Mouse (Mus musculus): ENCODE measurements around the gene Sergef.

Sergef gene

DNA sequence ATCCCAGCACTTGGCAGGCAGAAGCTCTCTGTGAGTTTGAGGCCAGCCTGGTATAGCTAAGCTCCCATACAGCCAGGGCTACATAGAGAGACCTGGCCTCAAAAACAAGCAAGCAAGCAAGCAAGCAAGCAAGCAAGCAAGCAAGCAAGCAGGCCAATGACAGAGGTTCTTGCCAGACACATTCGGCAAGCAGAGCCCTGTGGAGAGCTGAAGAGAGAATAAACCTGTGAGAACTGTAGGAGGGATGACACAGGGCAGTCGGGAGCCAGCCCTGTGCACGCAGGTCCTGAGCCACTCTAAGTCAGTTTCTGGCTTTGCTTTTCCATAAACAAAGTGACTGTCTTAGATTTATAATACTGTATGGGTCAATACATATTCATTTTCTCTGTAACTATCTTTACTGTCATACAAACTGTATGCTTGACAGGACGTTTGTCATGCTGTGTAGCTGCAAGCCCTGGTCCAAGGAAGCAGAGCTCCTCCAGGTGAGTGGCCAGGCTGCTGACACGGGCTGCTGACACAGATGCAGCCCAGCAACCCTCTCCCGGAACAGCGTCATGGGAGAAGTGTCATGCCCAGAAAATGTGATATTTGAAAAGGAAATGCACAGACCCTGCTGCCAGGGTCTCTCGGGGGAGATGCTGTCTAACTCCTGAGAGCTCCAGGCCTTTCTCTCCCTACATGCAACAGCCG lies 192.0 kb downstream of the Sergef start:
- no peak for DNase-seq (ENCODE audit: low spot score)

DNA sequence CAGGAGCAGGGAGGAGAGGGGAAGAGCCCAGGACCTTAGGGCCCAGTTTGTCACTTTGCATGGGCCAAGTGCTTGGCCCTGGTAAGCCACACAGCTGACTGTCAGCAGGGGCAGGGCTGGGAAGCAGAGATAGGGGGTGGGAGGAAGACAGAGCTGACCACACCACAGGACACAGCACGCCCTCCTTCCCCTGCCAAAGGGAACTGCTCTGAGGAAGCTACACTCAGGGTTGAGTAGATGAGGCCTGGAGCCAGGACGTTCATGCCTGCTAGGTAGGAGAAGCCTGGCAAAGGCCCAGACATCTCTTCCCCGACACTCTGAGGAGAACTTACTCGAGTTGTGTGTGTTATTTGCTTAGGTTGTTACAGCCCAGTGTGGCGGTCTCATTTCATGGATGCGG lies 193.7 kb downstream of the Sergef start:
- no peak for DNase-seq (ENCODE audit: low spot score)

GRCm38 (mm10) chr7:46443163-46443562 lies 196.4 kb downstream of the Sergef start:
- no peak for DNase-seq (ENCODE audit: low spot score)

GRCm38 (mm10) chr7:46438537-46439141 lies 201.0 kb downstream of the Sergef start:
- no peak for DNase-seq (ENCODE audit: low spot score)

DNA sequence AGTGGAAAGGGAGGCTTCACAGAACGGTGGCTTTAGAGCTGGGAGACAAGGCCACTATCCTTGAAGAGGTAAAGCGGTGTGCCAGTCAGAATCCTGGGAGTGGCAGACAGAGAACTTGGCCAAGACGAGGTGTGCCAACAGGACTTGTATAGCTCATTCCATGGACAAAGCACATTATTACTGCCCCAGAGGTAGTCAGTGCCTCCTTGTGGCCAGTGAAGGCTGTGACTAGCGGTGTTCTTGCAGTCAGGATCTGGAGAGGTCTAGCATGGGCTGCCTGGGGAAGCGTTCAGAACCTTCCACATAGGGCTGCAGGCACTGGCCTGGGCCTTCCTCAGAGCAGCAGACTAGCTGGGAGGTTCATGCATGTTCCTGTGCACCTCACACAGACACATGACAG lies 203.8 kb downstream of the Sergef start:
- DNase-seq (ENCODE audit: low spot score), result no peak

DNA sequence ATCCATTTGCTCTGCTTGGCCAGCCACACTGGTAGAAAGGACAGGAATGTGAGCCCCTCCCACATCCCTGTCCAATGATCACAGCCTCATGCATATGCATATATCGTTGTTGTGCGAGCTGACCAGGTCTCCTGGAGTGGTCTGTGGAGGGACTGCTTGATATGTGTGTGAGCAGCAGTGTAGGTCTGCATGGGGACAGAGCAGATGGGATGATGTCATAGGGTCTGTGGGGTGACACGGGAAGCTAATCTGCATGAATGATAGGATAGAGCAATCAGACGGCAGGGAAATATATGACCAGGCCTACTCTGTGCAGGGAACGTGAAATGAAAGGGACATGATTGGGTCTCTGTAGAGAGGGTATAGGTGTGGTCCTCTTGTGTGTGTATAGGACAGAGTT lies 205.7 kb downstream of the Sergef start:
- DNase-seq (ENCODE audit: low spot score), result peak; percentile 27

DNA sequence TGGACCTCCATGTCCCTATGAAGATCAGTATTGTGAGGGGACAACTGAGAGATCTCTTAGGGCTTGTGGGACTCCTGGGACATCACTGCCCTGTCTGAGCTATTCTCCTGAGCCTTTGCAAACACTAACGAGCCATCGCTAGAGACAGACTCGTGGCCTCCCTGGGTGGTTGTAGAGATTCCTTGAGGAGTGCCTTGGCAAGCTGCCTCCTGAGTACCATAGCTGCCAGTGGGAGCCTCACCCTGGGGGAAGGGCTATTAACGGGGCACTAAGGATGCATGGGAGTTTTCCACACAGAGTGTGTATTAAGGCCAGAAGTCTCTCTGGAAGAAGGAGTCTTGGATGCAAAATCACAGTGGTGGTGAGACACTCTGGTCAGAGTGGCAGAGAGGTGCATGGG lies 214.6 kb downstream of the Sergef start:
- DNase-seq (ENCODE audit: low spot score), result no peak

GRCm38 (mm10) chr7:46423951-46424350 lies 215.7 kb downstream of the Sergef start:
- no peak for DNase-seq (ENCODE audit: low spot score)

GRCm38 (mm10) chr7:46422764-46423412 lies 216.7 kb downstream of the Sergef start:
- DNase-seq (ENCODE audit: low spot score), result peak; percentile 66

DNA sequence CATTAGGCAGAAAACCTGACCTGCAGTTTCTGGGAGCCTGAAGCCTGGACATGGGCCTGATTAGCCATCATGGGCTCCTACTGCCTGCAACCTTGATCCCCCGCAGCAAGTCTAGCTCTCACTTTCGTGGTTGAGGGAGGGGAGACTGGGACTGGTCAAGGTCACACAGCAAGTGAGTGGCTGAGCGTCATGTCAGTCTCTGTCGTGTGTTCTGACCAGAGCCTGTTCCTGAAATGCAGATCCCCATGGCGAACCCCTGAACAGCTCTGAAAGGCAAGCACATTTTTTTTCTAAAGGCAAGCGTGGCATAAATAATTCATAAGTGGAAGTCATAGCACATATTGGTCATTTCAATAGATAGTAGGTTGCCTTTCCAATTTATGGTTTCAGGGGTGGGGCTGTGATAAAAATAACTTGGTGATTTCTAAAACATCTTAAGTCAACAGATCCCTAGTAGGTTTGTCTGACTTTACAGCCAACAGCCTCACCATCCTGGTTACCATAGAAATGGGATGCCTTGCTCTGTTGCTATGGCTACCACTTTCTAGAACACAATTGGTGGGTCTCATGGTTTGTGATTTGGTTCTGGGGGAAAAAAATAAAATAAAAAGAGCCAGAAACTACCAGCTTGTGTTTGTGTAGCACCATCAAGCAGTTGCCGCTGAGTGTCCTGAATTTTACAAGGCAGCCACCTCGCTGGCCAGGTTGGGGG lies 217.4 kb downstream of the Sergef start:
- peak; percentile 51 for DNase-seq (ENCODE audit: low spot score)

DNA sequence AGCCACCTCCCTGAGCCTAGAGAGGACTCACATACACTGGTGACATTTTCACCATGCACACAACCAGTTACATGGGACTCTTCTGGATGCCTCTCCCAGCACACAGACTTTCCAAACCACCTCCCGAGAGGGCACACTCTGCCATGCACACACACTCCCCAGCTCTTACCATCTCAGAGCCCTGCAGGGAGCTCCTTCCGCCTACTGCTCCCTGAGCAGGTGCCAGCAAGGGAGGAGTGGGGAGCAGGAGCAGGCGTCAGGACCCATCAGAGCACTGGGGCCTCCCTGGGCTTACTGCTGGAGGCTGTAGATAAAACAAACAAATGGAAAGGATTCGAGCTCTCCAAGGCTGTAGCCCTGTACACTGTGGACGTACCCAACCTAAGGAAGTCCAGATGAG lies 218.1 kb downstream of the Sergef start:
- DNase-seq (ENCODE audit: low spot score), result no peak

- peak; percentile 29 for DNase-seq (ENCODE audit: low spot score)
Measured at GRCm38 (mm10) chr7:46418102-46418622, 221.4 kb downstream of the Sergef start.

DNA sequence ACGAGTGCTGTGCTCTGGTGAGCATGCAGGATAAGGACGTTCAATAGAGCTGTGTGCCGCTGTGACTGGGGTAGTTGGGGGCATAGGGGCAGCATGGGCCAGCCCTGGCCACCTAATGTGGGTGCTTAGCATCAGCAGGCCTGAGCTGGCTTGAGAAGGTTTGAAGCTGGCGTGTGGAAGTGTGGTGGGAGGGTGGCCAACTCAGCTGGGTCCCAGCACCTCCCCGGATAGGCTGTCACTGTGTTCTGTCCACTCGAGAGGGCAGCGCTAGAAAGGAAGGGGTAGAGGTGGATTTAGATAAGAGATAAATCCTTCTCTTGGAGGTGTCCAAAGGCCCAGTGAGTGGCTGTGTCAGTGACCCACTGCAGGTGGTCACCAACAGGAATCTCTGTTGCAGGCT lies 222.1 kb downstream of the Sergef start:
- no peak for DNase-seq (ENCODE audit: low spot score)

DNA sequence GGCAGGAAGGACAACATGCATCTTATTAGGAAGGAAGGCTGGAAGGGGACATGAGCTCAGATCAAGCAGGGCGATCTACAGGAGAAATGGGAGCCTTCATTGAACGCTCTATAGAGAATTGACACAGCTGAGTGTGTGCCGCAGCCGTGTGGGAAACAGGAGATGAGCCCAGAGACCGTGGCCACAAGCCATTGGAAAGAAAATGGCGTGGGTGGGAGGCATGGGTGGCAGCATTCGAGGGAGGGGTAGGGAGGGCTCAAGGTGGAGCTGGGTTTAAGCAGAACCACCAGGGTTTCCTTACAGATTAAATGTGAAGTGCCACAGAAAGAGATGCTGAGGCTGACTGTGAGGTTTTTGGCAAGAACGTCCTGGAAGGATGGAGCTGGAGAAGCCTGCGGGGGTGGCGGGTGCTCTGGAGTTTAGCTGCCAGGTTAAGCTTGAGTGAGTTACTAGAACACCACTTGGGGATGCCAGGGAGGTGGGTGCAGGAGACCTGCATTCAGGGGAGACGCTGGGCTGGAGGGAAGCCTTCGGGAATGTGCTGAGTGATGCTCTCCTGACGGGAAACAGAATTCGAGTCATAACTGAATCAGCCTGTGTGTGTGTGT lies 223.7 kb downstream of the Sergef start:
- DNase-seq (ENCODE audit: low spot score), result no peak

- DNase-seq (ENCODE audit: low spot score), result no peak
Measured at GRCm38 (mm10) chr7:46413959-46414725, 225.5 kb downstream of the Sergef start.

- no peak for DNase-seq (ENCODE audit: low spot score)
Measured at GRCm38 (mm10) chr7:46412823-46413222, 226.8 kb downstream of the Sergef start.

DNA sequence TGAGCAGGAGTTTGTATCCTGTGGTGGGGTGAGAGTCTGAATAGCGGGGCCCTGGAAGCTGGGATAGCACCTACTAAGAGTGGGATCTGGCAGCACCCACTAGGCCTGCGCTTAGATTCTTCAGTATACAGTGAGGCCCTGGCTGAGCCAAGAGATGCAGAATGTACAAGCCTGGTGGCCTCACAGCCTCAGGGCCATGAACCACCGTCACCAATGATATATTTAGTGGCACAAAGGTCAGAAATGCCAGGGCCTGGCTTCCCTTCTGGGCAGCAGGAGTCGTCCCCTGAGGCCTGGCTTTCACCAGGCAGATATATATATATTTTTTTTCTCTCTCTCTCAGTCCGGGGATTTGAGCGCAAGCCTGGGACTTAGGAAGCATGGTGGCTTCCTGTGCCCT lies 228.9 kb downstream of the Sergef start:
- no peak for DNase-seq (ENCODE audit: low spot score)

GRCm38 (mm10) chr7:46409204-46409789 lies 230.3 kb downstream of the Sergef start:
- DNase-seq (ENCODE audit: low spot score), result no peak

DNA sequence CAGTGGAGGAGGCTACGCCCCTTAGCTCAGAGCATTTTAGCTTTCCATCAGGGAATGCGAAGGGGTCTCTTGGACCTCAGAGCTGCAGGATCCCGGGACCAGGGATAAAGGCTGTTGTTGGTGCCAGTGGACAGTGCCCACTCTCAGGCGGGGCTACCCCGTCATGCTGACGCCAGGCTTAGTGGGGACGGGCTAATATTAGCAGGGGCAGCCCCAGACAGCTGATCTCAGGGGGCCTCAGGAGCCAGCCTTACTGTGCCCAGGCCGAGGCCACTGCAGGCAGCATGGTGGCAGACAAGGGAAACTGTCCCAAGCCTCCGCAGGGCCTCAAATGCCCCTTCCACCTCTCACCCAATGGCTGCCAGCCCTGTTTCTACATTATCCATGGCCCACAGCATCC lies 231.0 kb downstream of the Sergef start:
- DNase-seq (ENCODE audit: low spot score), result no peak

DNA sequence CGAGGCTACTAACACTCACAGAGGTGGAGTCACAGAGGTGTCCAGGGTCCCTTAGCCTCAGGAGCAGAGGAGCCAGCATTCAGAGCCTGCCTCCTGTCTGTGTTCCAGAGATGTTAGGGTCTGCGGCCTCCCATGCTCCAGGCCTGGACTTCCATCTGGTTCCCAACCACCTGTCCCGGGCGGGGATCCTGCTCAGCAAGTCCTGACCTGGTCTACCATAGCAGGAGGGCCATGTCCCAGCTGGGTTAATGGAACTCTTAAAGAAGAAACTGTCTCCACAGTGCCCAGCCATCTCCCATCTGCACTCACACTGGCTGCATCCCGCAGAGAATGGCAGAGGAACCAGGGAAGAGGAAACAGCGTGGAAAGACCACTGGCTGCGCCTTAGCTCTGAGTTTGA lies 234.9 kb downstream of the Sergef start:
- no peak for DNase-seq (ENCODE audit: low spot score)
